Mouse (Mus musculus): ENCODE data around the gene Trim67. TPM values are rescaled to one million over a fixed set of nuclear protein-coding genes. Genes with fewer than 3 reads are reported as not detected.

The Trim67 gene
- total and polyA plus RNA-seq, 3 experiments, result 0.08 TPM; not detected in 2

- Histone ChIP-seq H3K36me3 (replicated peaks in 1 of 2; ENCODE audit: control insufficient read depth in 1 of 2, insufficient read depth in 1 of 2, low read length in 1 of 2) (peaks cover 68 to 96% of the 10 kb centered on the region in 2 experiments), H3K4me3 (replicated peaks in 1 of 3; ENCODE audit: low read depth in 2 of 3, low read length in 2 of 3, poor library complexity in 1 of 3) (no peak overlapping the region), H3K4me2 (ENCODE audit: insufficient read depth, low read depth, poor library complexity, severe bottlenecking) (no peak overlapping the region), H3K27me3 (replicated peaks) (no peaks in the 10 kb centered on the region), H3K9ac (ENCODE audit: insufficient read depth, low read depth) (no peak overlapping the region), H3K9me3 (replicated peaks; ENCODE audit: low read length) (no peaks in the 10 kb centered on the region), H3K79me2 (replicated peaks; ENCODE audit: control insufficient read depth, extremely low read depth, insufficient read depth, poor library complexity, severe bottlenecking) (peaks cover 23% of the 10 kb centered on the region), H3K4me1 (ENCODE audit: control insufficient read depth in 1 of 2, insufficient read depth in 2 of 2) (peaks cover 9 to 15% of the 10 kb centered on the region in 2 experiments), H3K27ac (ENCODE audit: insufficient read depth, low read depth) (no peak overlapping the region)
- dilution Hi-C loops (cut with MboI; ENCODE audit: extremely low pct_ligation_motif_present, extremely low pct_unique_long_range_greater_than_20kb, low sequenced_read_pairs), result no loop called here
- TF ChIP-seq POLR2AphosphoS2 (IDR thresholded peaks at IDR 0.05; ENCODE audit: low read depth, low read length), result no peak
- no peak for TF ChIP-seq TBP (conservative IDR thresholded peaks at IDR 0.05; ENCODE audit: low read depth, low read length)
- TF ChIP-seq RCOR1 (conservative IDR thresholded peaks at IDR 0.05; ENCODE audit: low read depth, low read length), result no peak
- no peak for TF ChIP-seq PAX5 (IDR thresholded peaks at IDR 0.05; ENCODE audit: low read length)
- no peak for TF ChIP-seq NELFE (IDR thresholded peaks at IDR 0.05; ENCODE audit: low read depth, low read length)
- TF ChIP-seq SIN3A (IDR thresholded peaks at IDR 0.05; ENCODE audit: low read length), result no peak
- no peak for TF ChIP-seq MXI1 (IDR thresholded peaks at IDR 0.05; ENCODE audit: low read depth, low read length)
- TF ChIP-seq ZNF384 (IDR thresholded peaks at IDR 0.05; ENCODE audit: low read depth, low read length), result no peak
- TF ChIP-seq CTCF (conservative IDR thresholded peaks at IDR 0.05 in 1 of 2, IDR thresholded peaks at IDR 0.05 in 1 of 2; ENCODE audit: low read depth in 2 of 2, low read length in 2 of 2), result no peak
- no peak for TF ChIP-seq KAT2A (IDR thresholded peaks at IDR 0.05; ENCODE audit: insufficient replicate concordance, low read length)
- no peak for TF ChIP-seq USF2 (conservative IDR thresholded peaks at IDR 0.05; ENCODE audit: low read depth, low read length)
- TF ChIP-seq ZKSCAN1 (IDR thresholded peaks at IDR 0.05; ENCODE audit: borderline replicate concordance, low read depth, low read length), result no peak
- TF ChIP-seq IRF4 (IDR thresholded peaks at IDR 0.05; ENCODE audit: low read depth, low read length), result no peak
- TF ChIP-seq ZC3H11A (IDR thresholded peaks at IDR 0.05; ENCODE audit: low read depth, low read length), result no peak
- no peak for TF ChIP-seq GABPA (IDR thresholded peaks at IDR 0.05; ENCODE audit: insufficient replicate concordance, low read depth, low read length)
- no peak for TF ChIP-seq RAD21 (IDR thresholded peaks at IDR 0.05; ENCODE audit: low read depth, low read length)
- no peak for TF ChIP-seq BHLHE40 (IDR thresholded peaks at IDR 0.05; ENCODE audit: low read depth, low read length)
- no peak for TF ChIP-seq ELF1 (IDR thresholded peaks at IDR 0.05; ENCODE audit: low read depth, low read length)
- no peak for TF ChIP-seq MEF2A (IDR thresholded peaks at IDR 0.05; ENCODE audit: borderline replicate concordance, low read depth, low read length)
- DNase-seq (ENCODE audit: extremely low read depth), result no peak
- in situ Hi-C loops (cut with MboI; ENCODE audit: low pct_ligation_motif_present, low pct_unique_long_range_greater_than_20kb, low sequenced_read_pairs), result no loop called here
Observed at GRCm38 (mm10) chr8:124872081-124872480, 79.2 kb downstream of the Trim67 start.

GRCm38 (mm10) chr8:124872690-124873089 is 79.8 kb downstream of the Trim67 start:
- dilution Hi-C loops (cut with MboI; ENCODE audit: extremely low pct_ligation_motif_present, extremely low pct_unique_long_range_greater_than_20kb, low sequenced_read_pairs) (no loop called here), in situ Hi-C loops (cut with MboI; ENCODE audit: low pct_ligation_motif_present, low pct_unique_long_range_greater_than_20kb, low sequenced_read_pairs) (no loop called here)
- H3K79me2 ChIP-seq (replicated peaks; ENCODE audit: control insufficient read depth, extremely low read depth, insufficient read depth, poor library complexity, severe bottlenecking), result peaks cover 19% of the 10 kb centered on the region
- H3K27ac ChIP-seq (ENCODE audit: insufficient read depth, low read depth), result no peak overlapping the region
- peaks cover 70 to 96% of the 10 kb centered on the region in 2 experiments for H3K36me3 ChIP-seq (replicated peaks in 1 of 2; ENCODE audit: control insufficient read depth in 1 of 2, insufficient read depth in 1 of 2, low read length in 1 of 2)
- H3K9me3 ChIP-seq (replicated peaks; ENCODE audit: low read length), result no peaks in the 10 kb centered on the region
- H3K9ac ChIP-seq (ENCODE audit: insufficient read depth, low read depth), result no peak overlapping the region
- no peak for TF ChIP-seq BHLHE40 (IDR thresholded peaks at IDR 0.05; ENCODE audit: low read depth, low read length)
- no peak for TF ChIP-seq NRF1 (IDR thresholded peaks at IDR 0.05; ENCODE audit: low read depth, low read length)
- TF ChIP-seq IRF4 (IDR thresholded peaks at IDR 0.05; ENCODE audit: low read depth, low read length), result no peak
- no peak for TF ChIP-seq ETS1 (conservative IDR thresholded peaks at IDR 0.05; ENCODE audit: low read depth, low read length)
- TF ChIP-seq SIN3A (IDR thresholded peaks at IDR 0.05; ENCODE audit: low read length), result no peak
- DNase-seq (ENCODE audit: extremely low read depth), result no peak
- H3K4me1 ChIP-seq (ENCODE audit: control insufficient read depth in 1 of 2, insufficient read depth in 2 of 2), result peaks cover 3 to 9% of the 10 kb centered on the region in 2 experiments
- H3K4me3 ChIP-seq (replicated peaks in 1 of 3; ENCODE audit: low read depth in 2 of 3, low read length in 2 of 3, poor library complexity in 1 of 3), result no peak overlapping the region
- H3K27me3 ChIP-seq (replicated peaks), result no peaks in the 10 kb centered on the region
- no peak overlapping the region for H3K4me2 ChIP-seq (ENCODE audit: insufficient read depth, low read depth, poor library complexity, severe bottlenecking)
